Mouse (Mus musculus) MEL (cell line): ENCODE measurements around the gene St7. TPM values are rescaled to one million over a fixed set of nuclear protein-coding genes. Genes with fewer than 3 reads are reported as not detected.

ENCODE experiments used
- DNase-seq: peaks from one replicate; pipeline ENCODE4 v3.0.0; 2011; ENCODE audit warnings: low read depth, low spot score
- H3K27ac ChIP-seq: 2 replicates; pipeline ENCODE4 v1.5.1; 2012; ENCODE audit warnings: low read depth, mild to moderate bottlenecking, control low read depth, low read length, moderate library complexity; ENCODE audit not compliant: control insufficient read depth
- H3K27me3 ChIP-seq, 2 experiments: fragments of 150-350 bp in 1 of 2; sonication (generic) in 1 of 2; 2 replicates each; pipeline ENCODE4 v1.6.1; 2012; ENCODE audit warnings: low read length in 2 of 2, mild to moderate bottlenecking in 2 of 2, improper control_type of control experiment in 1 of 2, moderate library complexity in 1 of 2; ENCODE audit not compliant: insufficient read depth in 2 of 2, control insufficient read depth in 1 of 2
- H3K36me3 ChIP-seq, 2 experiments: 2 replicates each; pipeline ENCODE4 v1.6.1; 2012 to 2014; ENCODE audit warnings: low read length in 2 of 2, improper control_type of control experiment in 1 of 2, inconsistent platforms in 1 of 2, mild to moderate bottlenecking in 1 of 2; ENCODE audit not compliant: insufficient read depth in 2 of 2, control insufficient read depth in 1 of 2
- H3K4me1 ChIP-seq, 2 experiments: fragments of 150-350 bp in 1 of 2; sonication (generic) in 1 of 2; 2 replicates each; pipeline ENCODE4 v1.6.1; 2012; ENCODE audit warnings: low read length in 2 of 2, improper control_type of control experiment in 1 of 2, mild to moderate bottlenecking in 1 of 2; ENCODE audit not compliant: insufficient read depth in 2 of 2, control insufficient read depth in 1 of 2
- H3K4me3 ChIP-seq, 2 experiments: fragments of 150-350 bp in 1 of 2; sonication (generic) in 1 of 2; 2 replicates each; pipeline ENCODE4 v1.5.1; 2012; ENCODE audit warnings: low read depth in 2 of 2, low read length in 2 of 2, mild to moderate bottlenecking in 2 of 2, moderate library complexity in 2 of 2, control low read depth in 1 of 2, improper control_type of control experiment in 1 of 2; ENCODE audit not compliant: control insufficient read depth in 1 of 2, insufficient read depth in 1 of 2
- H3K79me2 ChIP-seq: 2 replicates; pipeline ENCODE4 v1.6.1; 2012; ENCODE audit warnings: mild to moderate bottlenecking, low read length, moderate library complexity; ENCODE audit not compliant: control insufficient read depth, poor library complexity, insufficient read depth
- H3K9ac ChIP-seq: 2 replicates; pipeline ENCODE4 v1.6.1; 2012; ENCODE audit warnings: low read depth, mild to moderate bottlenecking, control low read depth, low read length, moderate library complexity; ENCODE audit not compliant: control insufficient read depth, poor library complexity, severe bottlenecking
- H3K9me3 ChIP-seq: fragments of 150-350 bp; sonication (generic); replicated peaks from 2 replicates; pipeline ENCODE4 v1.6.1; 2012; ENCODE audit warnings: mild to moderate bottlenecking, low read length, improper control_type of control experiment, moderate library complexity; ENCODE audit not compliant: insufficient read depth
- CHD1 ChIP-seq: IDR thresholded peaks from 2 replicates; pipeline ENCODE4 v1.6.1; 2012; ENCODE audit warnings: low read depth, mild to moderate bottlenecking, inconsistent platforms, low read length, improper control_type of control experiment
- CTCF ChIP-seq, 3 experiments: IDR thresholded peaks in 2 of 3; conservative IDR thresholded peaks in 1 of 3; 2 replicates each; pipeline ENCODE4 v1.5.1; 2011 to 2012; ENCODE audit warnings: low read length in 3 of 3, low read depth in 2 of 3, mild to moderate bottlenecking in 2 of 3, improper control_type of control experiment in 1 of 3, inconsistent platforms in 1 of 3, mixed read lengths in 1 of 3, moderate library complexity in 1 of 3; ENCODE audit not compliant: control insufficient read depth in 1 of 3, insufficient read depth in 1 of 3, poor library complexity in 1 of 3, severe bottlenecking in 1 of 3
- ETS1 ChIP-seq: IDR thresholded peaks from 2 replicates; pipeline ENCODE4 v1.6.1; 2012; ENCODE audit warnings: low read depth, mild to moderate bottlenecking, inconsistent platforms, low read length, improper control_type of control experiment, moderate library complexity
- GABPA ChIP-seq: IDR thresholded peaks from 2 replicates; pipeline ENCODE4 v1.6.1; 2012; ENCODE audit warnings: low read depth, mild to moderate bottlenecking, inconsistent platforms, low read length, improper control_type of control experiment, moderate library complexity
- KAT2A ChIP-seq: conservative IDR thresholded peaks from 2 replicates; pipeline ENCODE4 v1.6.1; 2012; ENCODE audit warnings: low read depth, low read length, improper control_type of control experiment, inconsistent platforms
- MAFK ChIP-seq: IDR thresholded peaks from 2 replicates; pipeline ENCODE4 v1.6.1; 2011; ENCODE audit warnings: low read depth, mild to moderate bottlenecking, low read length, improper control_type of control experiment, borderline replicate concordance
- MEF2A ChIP-seq: IDR thresholded peaks from 2 replicates; pipeline ENCODE4 v1.6.1; 2014; ENCODE audit warnings: low read depth, mild to moderate bottlenecking, inconsistent platforms, low read length, improper control_type of control experiment; ENCODE audit not compliant: poor library complexity, insufficient replicate concordance, severe bottlenecking; ENCODE audit errors: extremely low read depth
- MXI1 ChIP-seq: IDR thresholded peaks from 2 replicates; pipeline ENCODE4 v1.6.1; 2011; ENCODE audit warnings: mild to moderate bottlenecking, low read depth, low read length, improper control_type of control experiment
- NELFE ChIP-seq: IDR thresholded peaks from 2 replicates; pipeline ENCODE4 v1.6.1; 2011; ENCODE audit warnings: low read depth, low read length, improper control_type of control experiment
- POLR2AphosphoS2 ChIP-seq: IDR thresholded peaks from 2 replicates; pipeline ENCODE4 v1.6.1; 2011; ENCODE audit warnings: low read length, improper control_type of control experiment
- RAD21 ChIP-seq: IDR thresholded peaks from 2 replicates; pipeline ENCODE4 v1.6.1; 2011; ENCODE audit warnings: mild to moderate bottlenecking, low read depth, low read length, improper control_type of control experiment
- RCOR1 ChIP-seq: IDR thresholded peaks from 2 replicates; pipeline ENCODE4 v1.6.1; 2012; ENCODE audit warnings: low read depth, mild to moderate bottlenecking, inconsistent platforms, low read length, improper control_type of control experiment
- SIN3A ChIP-seq: IDR thresholded peaks from 2 replicates; pipeline ENCODE4 v1.6.1; 2012; ENCODE audit warnings: low read length, improper control_type of control experiment, inconsistent platforms
- SMC3 ChIP-seq: IDR thresholded peaks from 2 replicates; pipeline ENCODE4 v1.6.1; 2011; ENCODE audit warnings: low read depth, low read length, improper control_type of control experiment
- TAL1 ChIP-seq: IDR thresholded peaks from 2 replicates; pipeline ENCODE4 v1.6.1; 2012; ENCODE audit warnings: mild to moderate bottlenecking, inconsistent platforms, low read length, moderate library complexity, mixed read lengths
- TCF12 ChIP-seq: IDR thresholded peaks from 2 replicates; pipeline ENCODE4 v1.6.1; 2014; ENCODE audit warnings: low read depth, mild to moderate bottlenecking, inconsistent platforms, low read length, improper control_type of control experiment, moderate library complexity
- UBTF ChIP-seq: IDR thresholded peaks from 2 replicates; pipeline ENCODE4 v1.6.1; 2012; ENCODE audit warnings: low read depth, mild to moderate bottlenecking, inconsistent platforms, low read length, improper control_type of control experiment, moderate library complexity, borderline replicate concordance; ENCODE audit not compliant: insufficient read depth
- ZC3H11A ChIP-seq: IDR thresholded peaks from 2 replicates; pipeline ENCODE4 v1.6.1; 2012; ENCODE audit warnings: low read depth, mild to moderate bottlenecking, inconsistent platforms, low read length, improper control_type of control experiment
- ZKSCAN1 ChIP-seq: IDR thresholded peaks from 2 replicates; pipeline ENCODE4 v1.6.1; 2012; ENCODE audit warnings: low read depth, mild to moderate bottlenecking, inconsistent platforms, low read length, improper control_type of control experiment, moderate library complexity
- polyA plus RNA-seq, 2 experiments: library from polyadenylated mRNA; stranded (reverse) in 1 of 2; unstranded in 1 of 2; fragments of >175 nt in 1 of 2; fragments of >200 nt in 1 of 2; gene quantifications; 2 replicates each; pipeline versions ENCODE4 v1.2.1 to v1.2.4; 2012; ENCODE audit warnings: low replicate concordance in 2 of 2, low read depth in 1 of 2; ENCODE audit not compliant: insufficient read length in 2 of 2, insufficient read depth in 1 of 2, missing spikeins in 1 of 2
- total RNA-seq: library from RNA; depleted of rRNA; stranded (reverse); fragments of 300-350 nt; gene quantifications from 2 replicates; pipeline ENCODE4 v1.2.3, GENCODE M21; 2012

The St7 gene
- total and polyA plus RNA-seq, 3 experiments, result 34.4 to 48.5 TPM; not detected in 1

DNA sequence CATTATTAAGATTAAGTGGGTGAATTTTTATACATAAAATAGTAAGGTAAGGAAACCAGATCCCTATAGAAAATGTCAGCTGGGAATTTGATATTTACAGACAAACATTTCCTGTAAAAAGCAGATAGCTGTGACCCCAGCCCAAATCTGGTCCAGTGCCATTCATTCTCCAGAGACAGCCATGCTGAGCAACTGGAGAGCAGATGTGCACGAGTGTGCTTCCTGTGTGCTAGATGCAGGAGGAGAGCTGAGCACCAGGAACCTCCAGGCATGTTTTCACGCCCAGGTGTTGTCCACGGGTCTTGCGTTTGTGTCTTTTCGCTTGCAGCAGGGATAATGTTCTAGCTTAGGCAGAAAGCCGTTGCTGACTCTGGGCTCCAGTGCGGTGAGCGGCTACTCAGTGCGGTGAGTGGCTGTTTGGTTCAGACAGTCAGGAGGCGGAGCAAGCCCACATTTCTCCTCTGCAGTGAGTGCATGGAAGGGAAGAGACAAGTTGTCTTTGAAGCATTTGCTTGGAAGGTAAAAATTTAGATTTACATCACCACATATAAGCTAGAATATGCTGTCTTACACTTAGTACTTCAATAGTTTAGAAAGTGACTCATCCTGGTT lies 231.3 kb downstream of the St7 start:
- no peaks in the 10 kb centered on the region for H3K79me2 ChIP-seq
- H3K4me1 ChIP-seq, result no peaks in the 10 kb centered on the region; a peak in 1 of 4 replicates
- no peak for DNase-seq
- H3K9ac ChIP-seq, result no peak overlapping the region
- H3K9me3 ChIP-seq, result no peaks in the 10 kb centered on the region
- H3K36me3 ChIP-seq, result peaks cover 0 to 4% of the 10 kb centered on the region in 2 experiments; a peak in 3 of 4 replicates
- no peaks in the 10 kb centered on the region for H3K27me3 ChIP-seq
- H3K27ac ChIP-seq, result no peak overlapping the region
- no peak overlapping the region for H3K4me3 ChIP-seq
- TF ChIP-seq KAT2A, result no peak
- no peak for TF ChIP-seq GABPA
- TF ChIP-seq SMC3, result no peak

GRCm38 (mm10) chr6:17925267-17925666 lies 232.5 kb downstream of the St7 start:
- Histone ChIP-seq H3K4me1 (no peaks in the 10 kb centered on the region; a peak in 1 of 4 replicates), H3K9me3 (no peaks in the 10 kb centered on the region), H3K9ac (no peak overlapping the region), H3K4me3 (no peak overlapping the region)
- TF ChIP-seq RAD21, result peak; percentile 53
- TF ChIP-seq SMC3, result peak; percentile 61
- TF ChIP-seq RCOR1, result no peak
- no peak for TF ChIP-seq CHD1
- no peak for TF ChIP-seq UBTF
- no peak for TF ChIP-seq ETS1
- TF ChIP-seq ZKSCAN1, result no peak
- no peak for TF ChIP-seq POLR2AphosphoS2
- TF ChIP-seq CTCF (IDR thresholded peaks at IDR 0.05 in 2 of 3, conservative IDR thresholded peaks at IDR 0.05 in 1 of 3; ENCODE audit: control insufficient read depth in 1 of 3, insufficient read depth in 1 of 3, low read depth in 2 of 3, low read length in 3 of 3, poor library complexity in 1 of 3, severe bottlenecking in 1 of 3), result peak; percentile 78 to 80 (median 78)
- peak; percentile 43 for TF ChIP-seq ZC3H11A
- TF ChIP-seq MXI1, result no peak
- no peak for TF ChIP-seq TAL1
- no peak for TF ChIP-seq NELFE
- TF ChIP-seq SIN3A, result no peak
- TF ChIP-seq MEF2A, result no peak
- TF ChIP-seq MAFK, result no peak
- no peak for TF ChIP-seq TCF12
- no peak for TF ChIP-seq KAT2A
- TF ChIP-seq, all 39 proteins: peak for 4
- H3K27ac ChIP-seq, result no peak overlapping the region
- H3K79me2 ChIP-seq, result no peaks in the 10 kb centered on the region
- peak; percentile 55 for DNase-seq
- H3K27me3 ChIP-seq, result no peaks in the 10 kb centered on the region
- H3K36me3 ChIP-seq, result peaks cover 0 to 4% of the 10 kb centered on the region in 2 experiments; a peak in 3 of 4 replicates
